Mouse (Mus musculus) ES-Bruce4 (cell line): ENCODE results near the gene Kcnq1.

Experiments used
- CTCF ChIP-seq: IDR thresholded peaks from one replicate; pipeline ENCODE4 v1.8.1; 2011; ENCODE audit warnings: low read depth, low read length
- POLR2A ChIP-seq: IDR thresholded peaks from one replicate; pipeline ENCODE4 v1.8.1; 2011; ENCODE audit warnings: low read length; ENCODE audit not compliant: insufficient read depth

- TF ChIP-seq CTCF = no peak
- TF ChIP-seq POLR2A = no peak
These were observed 194.5 kb downstream of the Kcnq1 start for GRCm38 (mm10) chr7:143300681-143301080.
